Mouse (Mus musculus) forebrain, embryonic 14.5 days (tissue): Measurements from ENCODE around the gene Pdpn. TPM values are rescaled to one million over a fixed set of nuclear protein-coding genes. Genes with fewer than 3 reads are reported as not detected.

Experiments used
- ATAC-seq: fragments of 200-750 bp; cut with Nextera tagmentation; 2 replicates; pipeline ENCODE4 v1.8.0; 2017; ENCODE audit warnings: mild to moderate bottlenecking, moderate library complexity
- DNase-seq: peaks from one replicate; pipeline ENCODE4 v3.0.0-alpha.2; 2015; ENCODE audit warnings: low spot score
- H3K27ac ChIP-seq: fragments of 300-500 bp; sonication (generic); 2 replicates; pipeline ENCODE4 v1.5.1; 2014; ENCODE audit warnings: low read depth, mild to moderate bottlenecking, control low read depth, low read length, moderate library complexity
- H3K27me3 ChIP-seq: fragments of 300-500 bp; sonication (generic); replicated peaks from 2 replicates; pipeline ENCODE4 v1.6.1; 2014; ENCODE audit warnings: low read length, control low read depth, mixed read lengths; ENCODE audit not compliant: control insufficient read depth, insufficient read depth
- H3K36me3 ChIP-seq: fragments of 300-500 bp; sonication (generic); 2 replicates; pipeline ENCODE4 v1.6.1; 2014; ENCODE audit warnings: low read length, control low read depth; ENCODE audit not compliant: control insufficient read depth, insufficient read depth
- H3K4me1 ChIP-seq: fragments of 300-500 bp; sonication (generic); 2 replicates; pipeline ENCODE4 v1.6.1; 2014; ENCODE audit warnings: antibody characterized with exemption, low read length, control low read depth; ENCODE audit not compliant: control insufficient read depth, insufficient read depth
- H3K4me2 ChIP-seq: fragments of 300-500 bp; sonication (generic); 2 replicates; pipeline ENCODE4 v1.6.1; 2014; ENCODE audit warnings: mild to moderate bottlenecking, control low read depth, low read length
- H3K4me3 ChIP-seq: fragments of 300-500 bp; sonication (generic); 2 replicates; pipeline ENCODE4 v1.5.1; 2014; ENCODE audit warnings: low read depth, low read length, control low read depth
- H3K9ac ChIP-seq: fragments of 300-500 bp; sonication (generic); 2 replicates; pipeline ENCODE4 v1.6.1; 2014; ENCODE audit warnings: mild to moderate bottlenecking, low read length, control low read depth, moderate library complexity
- H3K9me3 ChIP-seq: fragments of 300-500 bp; sonication (generic); replicated peaks from 2 replicates; pipeline ENCODE4 v1.6.1; 2016; ENCODE audit warnings: low read length, control low read depth, mixed read lengths; ENCODE audit not compliant: control insufficient read depth
- WGBS: fragments of 180-500 bp; shearing (Covaris S2); extraction: QIAGEN DNeasy Blood & Tissue Kit; methylation state at CpG from one replicate; pipeline ENCODE4 v1.1.7; 2014; 5-methylcytosine and 5-hydroxymethylcytosine counted together
- polyA plus RNA-seq: library from polyadenylated mRNA; unstranded; fragments of >200 nt; fragmentation: Nextera tagmentation; extraction: Ambion mirVana; gene quantifications from 2 replicates; pipeline ENCODE4 v1.2.1, GENCODE M21; 2014

Gene Pdpn
- polyA plus RNA-seq, 1 experiment from 2014 or later: 70.1 TPM

- H3K9ac ChIP-seq: no peak overlapping the region
- H3K4me1 ChIP-seq: no peaks in the 10 kb centered on the region
- H3K27me3 ChIP-seq: no peaks in the 10 kb centered on the region
- no peak for ATAC-seq
- no peaks in the 10 kb centered on the region for H3K36me3 ChIP-seq
- no peak overlapping the region for H3K27ac ChIP-seq
- H3K4me3 ChIP-seq: no peak overlapping the region
- DNase-seq: no peak
- H3K4me2 ChIP-seq: no peak overlapping the region
- H3K9me3 ChIP-seq: no peaks in the 10 kb centered on the region
- 79% methylated on average over 7 of the region's 7 CpGs for WGBS
These were observed 10.5 kb downstream of the Pdpn start for GRCm38 (mm10) chr4:143288880-143289279.

GRCm38 (mm10) chr4:143288473-143288872, 10.9 kb downstream of the Pdpn start:
- no peak overlapping the region for H3K27ac ChIP-seq
- no peak overlapping the region for H3K9ac ChIP-seq
- ATAC-seq: no peak
- H3K4me3 ChIP-seq: no peak overlapping the region
- H3K4me2 ChIP-seq: no peak overlapping the region
- DNase-seq: no peak
- H3K27me3 ChIP-seq: no peaks in the 10 kb centered on the region
- no peaks in the 10 kb centered on the region for H3K9me3 ChIP-seq
- H3K4me1 ChIP-seq: no peaks in the 10 kb centered on the region
- no peaks in the 10 kb centered on the region for H3K36me3 ChIP-seq
- 85% methylated on average over 6 of the region's 6 CpGs for WGBS

GRCm38 (mm10) chr4:143287065-143287464, 12.3 kb downstream of the Pdpn start:
- no peak overlapping the region for H3K4me3 ChIP-seq
- WGBS: 82% methylated on average over 4 of the region's 4 CpGs
- no peak for ATAC-seq

GRCm38 (mm10) chr4:143280166-143280565, 19.2 kb downstream of the Pdpn start:
- DNase-seq (peak; percentile 70), ATAC-seq (peak; percentile 18; the same call in 1 of the 2 replicates)
- 75% methylated on average over 3 of the region's 3 CpGs for WGBS
- H3K36me3 ChIP-seq: no peaks in the 10 kb centered on the region
- H3K4me1 ChIP-seq: peaks cover 17% of the 10 kb centered on the region
- H3K4me3 ChIP-seq: no peak overlapping the region
- no peaks in the 10 kb centered on the region for H3K27me3 ChIP-seq
- H3K27ac ChIP-seq: peak overlapping the region; percentile 70
- H3K4me2 ChIP-seq: 0 out of 2 replicates have a peak overlapping the region, but pooled peaks have one; percentile 13
- H3K9me3 ChIP-seq: no peaks in the 10 kb centered on the region
- no peak overlapping the region for H3K9ac ChIP-seq

More at GRCm38 (mm10) chr4:143287065-143287464, 12.3 kb downstream of the Pdpn start:
- H3K4me2 ChIP-seq: no peak overlapping the region
- H3K4me1 ChIP-seq: no peaks in the 10 kb centered on the region
- DNase-seq: no peak
- H3K9me3 ChIP-seq: no peaks in the 10 kb centered on the region
- no peak overlapping the region for H3K27ac ChIP-seq
- no peaks in the 10 kb centered on the region for H3K27me3 ChIP-seq
- H3K36me3 ChIP-seq: no peaks in the 10 kb centered on the region
- H3K9ac ChIP-seq: no peak overlapping the region

GRCm38 (mm10) chr4:143279661-143280060, 19.7 kb downstream of the Pdpn start:
- no peaks in the 10 kb centered on the region for H3K27me3 ChIP-seq
- H3K4me1 ChIP-seq: peaks cover 17% of the 10 kb centered on the region
- no peak overlapping the region for H3K4me3 ChIP-seq
- ATAC-seq (peak; percentile 65), DNase-seq (peak; percentile 87)
- 4% methylated on average over 12 of the region's 12 CpGs for WGBS
- H3K9me3 ChIP-seq: no peaks in the 10 kb centered on the region
- peak overlapping the region; percentile 70 for H3K27ac ChIP-seq
- no peak overlapping the region for H3K9ac ChIP-seq
- H3K4me2 ChIP-seq: 0 out of 2 replicates have a peak overlapping the region, but pooled peaks have one; percentile 13
- H3K36me3 ChIP-seq: 0 out of 2 replicates have a peak, but pooled peaks cover 1% of the 10 kb centered on the region

GRCm38 (mm10) chr4:143279016-143279415, 20.3 kb downstream of the Pdpn start:
- H3K4me1 ChIP-seq: peaks cover 17% of the 10 kb centered on the region
- DNase-seq (no peak), ATAC-seq (no peak)
- H3K4me2 ChIP-seq: peak overlapping the region; percentile 48
- 49% methylated on average over 5 of the region's 5 CpGs for WGBS
- H3K9ac ChIP-seq: no peak overlapping the region
- H3K9me3 ChIP-seq: no peaks in the 10 kb centered on the region
- H3K36me3 ChIP-seq: 0 out of 2 replicates have a peak, but pooled peaks cover 3% of the 10 kb centered on the region
- no peak overlapping the region for H3K4me3 ChIP-seq
- H3K27ac ChIP-seq: peak overlapping the region; percentile 85
- no peaks in the 10 kb centered on the region for H3K27me3 ChIP-seq

- Histone ChIP-seq H3K4me1 (peaks cover 17% of the 10 kb centered on the region), H3K36me3 (peaks cover 3% of the 10 kb centered on the region; the same call in 1 of the 2 replicates), H3K27ac (peak overlapping the region; percentile 85), H3K27me3 (no peaks in the 10 kb centered on the region), H3K4me2 (peak overlapping the region; percentile 48), H3K4me3 (peak overlapping the region; percentile 10; the same call in 1 of the 2 replicates), H3K9ac (0 out of 2 replicates have a peak overlapping the region, but pooled peaks have one; percentile 13), H3K9me3 (no peaks in the 10 kb centered on the region)
- peak; percentile 63 for ATAC-seq
- WGBS: 4% methylated on average over 14 of the region's 14 CpGs
- peak; percentile 80 for DNase-seq
These were observed 20.9 kb downstream of the Pdpn start for GRCm38 (mm10) chr4:143278429-143278871.

GRCm38 (mm10) chr4:143277319-143277718, 22.0 kb downstream of the Pdpn start:
- no peak overlapping the region for H3K4me2 ChIP-seq
- H3K36me3 ChIP-seq: peaks cover 12% of the 10 kb centered on the region
- no peaks in the 10 kb centered on the region for H3K27me3 ChIP-seq
- WGBS: 97% methylated on average over 6 of the region's 6 CpGs
- peaks cover 17% of the 10 kb centered on the region for H3K4me1 ChIP-seq
- no peak overlapping the region for H3K27ac ChIP-seq
- no peak for ATAC-seq
- no peak for DNase-seq
- no peak overlapping the region for H3K4me3 ChIP-seq
- no peak overlapping the region for H3K9ac ChIP-seq
- H3K9me3 ChIP-seq: no peaks in the 10 kb centered on the region

- Histone ChIP-seq H3K27ac (no peak overlapping the region), H3K27me3 (no peaks in the 10 kb centered on the region), H3K4me1 (no peaks in the 10 kb centered on the region), H3K36me3 (peaks cover 30% of the 10 kb centered on the region), H3K9ac (no peak overlapping the region), H3K4me2 (no peak overlapping the region), H3K4me3 (no peak overlapping the region), H3K9me3 (no peaks in the 10 kb centered on the region)
- DNase-seq: no peak
- no peak for ATAC-seq
- 84% methylated on average over 6 of the region's 6 CpGs for WGBS
These were observed 27.8 kb downstream of the Pdpn start for GRCm38 (mm10) chr4:143271571-143271970.
